Mouse (Mus musculus) left cerebral cortex, adult 2 months (tissue): ENCODE results near the gene Olfr130. TPM values are rescaled to one million over a fixed set of nuclear protein-coding genes. Genes with fewer than 3 reads are reported as not detected.

Experiments
- DNase-seq, 2 experiments: peaks; one replicate each; pipeline ENCODE4 v3.0.0; 2021 to 2022; ENCODE audit warnings: low spot score in 2 of 2, mixed read lengths in 1 of 2; ENCODE audit errors: extremely low spot score in 1 of 2
- H3K27ac ChIP-seq: fragments of 200-600 bp; 2 replicates; pipeline ENCODE4 v1.8.1; 2022
- H3K4me3 ChIP-seq: fragments of 200-600 bp; 2 replicates; pipeline ENCODE4 v1.8.1; 2022
- CTCF ChIP-seq: fragments of 200-600 bp; IDR thresholded peaks from 2 replicates; pipeline ENCODE4 v1.8.1; 2022; ENCODE audit warnings: antibody characterized with exemption, mild to moderate bottlenecking, moderate library complexity
- intact Hi-C: fragments of 180-260 bp; cut with DNase I; formaldehyde crosslinking; loops from one replicate; pipeline ENCODE4 v1.15.1; 2025
- long read RNA-seq, 2 experiments: library from polyadenylated mRNA; stranded (forward); transcript quantifications; one replicate each; pipeline ENCODE4 v2.0.0; 2021; ENCODE audit warnings: borderline mapping rate in 2 of 2
- total RNA-seq, 2 experiments: library from RNA; stranded (reverse); gene quantifications; 2 replicates each; pipeline ENCODE4 v1.2.3; 2021

The Olfr130 gene
- total RNA-seq = not detected
- long read RNA-seq, experiment 1 = 0 reads
- long read RNA-seq, experiment 2 = 0 reads

- no peak for TF ChIP-seq CTCF
- Histone ChIP-seq H3K4me3 (no peak within 1 kb of the TSS), H3K27ac (no peak within 1 kb of the TSS)
- DNase-seq = no peak
- intact Hi-C loops = no loop called here
These were observed at the start of gene Olfr130 for GRCm38 (mm10) chr17:38063621-38064020. Gene Olfr130, plus strand, starts transcription at chr17:38063921.

- no peak for TF ChIP-seq CTCF
- intact Hi-C loops = no loop called here
- DNase-seq = no peak
- Histone ChIP-seq H3K27ac (no peak overlapping the region), H3K4me3 (no peak overlapping the region)
These were observed 47.4 kb upstream of the Olfr130 start for GRCm38 (mm10) chr17:38016341-38016740.

GRCm38 (mm10) chr17:38026297-38026696, 37.4 kb upstream of the Olfr130 start:
- no peak for DNase-seq
- TF ChIP-seq CTCF = no peak
- H3K4me3 ChIP-seq = no peak overlapping the region

GRCm38 (mm10) chr17:38059979-38060378, 3.7 kb upstream of the Olfr130 start, which contains the start of gene Olfr129:
Gene Olfr129, minus strand, starts transcription at chr17:38060079.
- H3K4me3 ChIP-seq = no peak within 1 kb of the TSS
- no peak for TF ChIP-seq CTCF
- intact Hi-C loops = no loop called here
- DNase-seq = no peak
- H3K27ac ChIP-seq = no peak within 1 kb of the TSS

More at GRCm38 (mm10) chr17:38026297-38026696, 37.4 kb upstream of the Olfr130 start:
- intact Hi-C loops = no loop called here
- no peak overlapping the region for H3K27ac ChIP-seq

- TF ChIP-seq CTCF = no peak
- intact Hi-C loops = no loop called here
- H3K27ac ChIP-seq = no peak overlapping the region
- no peak for DNase-seq
- H3K4me3 ChIP-seq = no peak overlapping the region
These were observed 18.6 kb downstream of the Olfr130 start for GRCm38 (mm10) chr17:38082364-38082763.

GRCm38 (mm10) chr17:38088593-38088992, 24.9 kb downstream of the Olfr130 start, which contains the start of gene Olfr131:
Gene Olfr131, minus strand, starts transcription at chr17:38088693.
- TF ChIP-seq CTCF = no peak
- intact Hi-C loops = no loop called here
- no peak within 1 kb of the TSS for H3K4me3 ChIP-seq

More at GRCm38 (mm10) chr17:38088593-38088992, 24.9 kb downstream of the Olfr130 start, which contains the start of gene Olfr131:
- H3K27ac ChIP-seq = no peak within 1 kb of the TSS
- no peak for DNase-seq

Other genes with a start within 250 kb of the Olfr130 start
- gene Olfr125, start 231.0 kb upstream of the Olfr130 start, total RNA-seq = not detected
- gene Olfr126, start 216.4 kb upstream of the Olfr130 start, total RNA-seq = not detected
- not detected for gene Olfr127, start 163.5 kb upstream of the Olfr130 start, total RNA-seq
- gene Olfr128, start 143.4 kb upstream of the Olfr130 start, total RNA-seq = not detected
- not detected for gene Olfr761, start 110.8 kb upstream of the Olfr130 start, total RNA-seq
- gene Olfr129, start 3.8 kb upstream of the Olfr130 start, total RNA-seq = not detected
- gene Olfr131, start 24.8 kb downstream of the Olfr130 start, total RNA-seq = not detected
- not detected for gene Olfr132, start 70.6 kb downstream of the Olfr130 start, total RNA-seq
- not detected for gene Olfr133, start 81.4 kb downstream of the Olfr130 start, total RNA-seq
- not detected for gene Olfr134, start 107.5 kb downstream of the Olfr130 start, total RNA-seq
- not detected for gene Olfr135, start 140.4 kb downstream of the Olfr130 start, total RNA-seq
- not detected for gene Olfr138, start 197.1 kb downstream of the Olfr130 start, total RNA-seq
- gene Olfr137, start 243.6 kb downstream of the Olfr130 start, total RNA-seq = not detected